Mouse (Mus musculus): Measurements from ENCODE around the gene Ddx60. TPM values are rescaled to one million over a fixed set of nuclear protein-coding genes. Genes with fewer than 3 reads are reported as not detected.

Gene Ddx60
- polyA plus RNA-seq, 1 experiment, result 0.83 TPM

- Histone ChIP-seq H3K4me3 (ENCODE audit: extremely low read depth, insufficient read depth, insufficient read length) (no peak overlapping the region), H3K4me1 (ENCODE audit: control insufficient read depth, insufficient read depth, insufficient read length) (no peaks in the 10 kb centered on the region), H3K27me3 (ENCODE audit: control insufficient read depth, insufficient read depth, low read length) (no peaks in the 10 kb centered on the region; the same call in 1 of the 2 replicates), H3K27ac (ENCODE audit: insufficient read depth, low read length) (no peak overlapping the region), H3K36me3 (ENCODE audit: control insufficient read depth, insufficient read depth, low read length) (no peaks in the 10 kb centered on the region)
- TF ChIP-seq POLR2A (IDR thresholded peaks at IDR 0.05; ENCODE audit: low read depth, low read length), result no peak
- TF ChIP-seq CTCF (IDR thresholded peaks at IDR 0.05; ENCODE audit: extremely low read depth, insufficient read depth, insufficient read length, insufficient replicate concordance), result no peak
- WGBS, result 22% methylated on average over 13 of the region's 13 CpGs
- DNase-seq (ENCODE audit: low read depth in 1 of 2, low spot score in 2 of 2), result no peak
Observed at GRCm38 (mm10) chr8:61908303-61909215, 19.3 kb upstream of the Ddx60 start.

GRCm38 (mm10) chr8:61909313-61909712 is 18.6 kb upstream of the Ddx60 start:
- no peaks in the 10 kb centered on the region; the same call in 1 of the 2 replicates for H3K27me3 ChIP-seq (ENCODE audit: control insufficient read depth, insufficient read depth, low read length)
- 71% methylated on average over 3 of the region's 3 CpGs for WGBS
- H3K36me3 ChIP-seq (ENCODE audit: control insufficient read depth, insufficient read depth, low read length), result no peaks in the 10 kb centered on the region
- H3K4me1 ChIP-seq (ENCODE audit: control insufficient read depth, insufficient read depth, insufficient read length), result no peaks in the 10 kb centered on the region
- DNase-seq (ENCODE audit: low read depth in 1 of 2, low spot score in 2 of 2), result no peak
- no peak overlapping the region for H3K27ac ChIP-seq (ENCODE audit: insufficient read depth, low read length)
- no peak overlapping the region for H3K4me3 ChIP-seq (ENCODE audit: extremely low read depth, insufficient read depth, insufficient read length)
- TF ChIP-seq POLR2A (IDR thresholded peaks at IDR 0.05; ENCODE audit: low read depth, low read length) (no peak), CTCF (IDR thresholded peaks at IDR 0.05; ENCODE audit: extremely low read depth, insufficient read depth, insufficient read length, insufficient replicate concordance) (no peak)

GRCm38 (mm10) chr8:61912817-61913216 is 15.1 kb upstream of the Ddx60 start:
- H3K27ac ChIP-seq (ENCODE audit: insufficient read depth, low read length), result no peak overlapping the region
- H3K27me3 ChIP-seq (ENCODE audit: control insufficient read depth, insufficient read depth, low read length), result no peaks in the 10 kb centered on the region; the same call in 1 of the 2 replicates
- H3K4me3 ChIP-seq (ENCODE audit: extremely low read depth, insufficient read depth, insufficient read length), result no peak overlapping the region
- no peak for DNase-seq (ENCODE audit: low read depth in 1 of 2, low spot score in 2 of 2)
- 87% methylated on average over 5 of the region's 5 CpGs for WGBS
- no peaks in the 10 kb centered on the region for H3K4me1 ChIP-seq (ENCODE audit: control insufficient read depth, insufficient read depth, insufficient read length)
- TF ChIP-seq CTCF (IDR thresholded peaks at IDR 0.05; ENCODE audit: extremely low read depth, insufficient read depth, insufficient read length, insufficient replicate concordance), result no peak
- no peak for TF ChIP-seq POLR2A (IDR thresholded peaks at IDR 0.05; ENCODE audit: low read depth, low read length)
- no peaks in the 10 kb centered on the region for H3K36me3 ChIP-seq (ENCODE audit: control insufficient read depth, insufficient read depth, low read length)

- H3K4me1 ChIP-seq (ENCODE audit: control insufficient read depth, insufficient read depth, insufficient read length), result no peaks in the 10 kb centered on the region
- H3K27ac ChIP-seq (ENCODE audit: insufficient read depth, low read length), result no peak overlapping the region
- no peak for DNase-seq (ENCODE audit: low read depth in 1 of 2, low spot score in 2 of 2)
- H3K36me3 ChIP-seq (ENCODE audit: control insufficient read depth, insufficient read depth, low read length), result no peaks in the 10 kb centered on the region
- TF ChIP-seq POLR2A (IDR thresholded peaks at IDR 0.05; ENCODE audit: low read depth, low read length) (no peak), CTCF (IDR thresholded peaks at IDR 0.05; ENCODE audit: extremely low read depth, insufficient read depth, insufficient read length, insufficient replicate concordance) (no peak)
- H3K4me3 ChIP-seq (ENCODE audit: extremely low read depth, insufficient read depth, insufficient read length), result no peak overlapping the region
- WGBS, result 92% methylated on average over 9 of the region's 9 CpGs
- no peaks in the 10 kb centered on the region; the same call in 1 of the 2 replicates for H3K27me3 ChIP-seq (ENCODE audit: control insufficient read depth, insufficient read depth, low read length)
Observed at GRCm38 (mm10) chr8:61913957-61914356, 13.9 kb upstream of the Ddx60 start.

GRCm38 (mm10) chr8:61917287-61917686 is 10.6 kb upstream of the Ddx60 start:
- H3K4me1 ChIP-seq (ENCODE audit: control insufficient read depth, insufficient read depth, insufficient read length), result no peaks in the 10 kb centered on the region
- TF ChIP-seq CTCF (IDR thresholded peaks at IDR 0.05; ENCODE audit: extremely low read depth, insufficient read depth, insufficient read length, insufficient replicate concordance) (no peak), POLR2A (IDR thresholded peaks at IDR 0.05; ENCODE audit: low read depth, low read length) (no peak)
- no peak overlapping the region for H3K27ac ChIP-seq (ENCODE audit: insufficient read depth, low read length)
- no peaks in the 10 kb centered on the region for H3K27me3 ChIP-seq (ENCODE audit: control insufficient read depth, insufficient read depth, low read length)
- DNase-seq (ENCODE audit: low read depth in 1 of 2, low spot score in 2 of 2), result no peak
- no peak overlapping the region for H3K4me3 ChIP-seq (ENCODE audit: extremely low read depth, insufficient read depth, insufficient read length)
- WGBS, result 96% methylated on average over 4 of the region's 4 CpGs
- no peaks in the 10 kb centered on the region for H3K36me3 ChIP-seq (ENCODE audit: control insufficient read depth, insufficient read depth, low read length)

GRCm38 (mm10) chr8:61919145-61919788 is 8.6 kb upstream of the Ddx60 start:
- H3K36me3 ChIP-seq (ENCODE audit: control insufficient read depth, insufficient read depth, low read length), result no peaks in the 10 kb centered on the region
- TF ChIP-seq CTCF (IDR thresholded peaks at IDR 0.05; ENCODE audit: extremely low read depth, insufficient read depth, insufficient read length, insufficient replicate concordance) (no peak), POLR2A (IDR thresholded peaks at IDR 0.05; ENCODE audit: low read depth, low read length) (no peak)
- no peak overlapping the region for H3K4me3 ChIP-seq (ENCODE audit: extremely low read depth, insufficient read depth, insufficient read length)
- no peak for DNase-seq (ENCODE audit: low read depth in 1 of 2, low spot score in 2 of 2)
- no peaks in the 10 kb centered on the region for H3K27me3 ChIP-seq (ENCODE audit: control insufficient read depth, insufficient read depth, low read length)
- H3K4me1 ChIP-seq (ENCODE audit: control insufficient read depth, insufficient read depth, insufficient read length), result peaks cover 3% of the 10 kb centered on the region; the same call in 1 of the 2 replicates
- H3K27ac ChIP-seq (ENCODE audit: insufficient read depth, low read length), result no peak overlapping the region
- WGBS, result 91% methylated on average over 2 of the region's 2 CpGs

Data from spleen, adult 2 months (tissue).